Mouse (Mus musculus): ENCODE results near the gene Syt1.

Syt1 gene

DNA sequence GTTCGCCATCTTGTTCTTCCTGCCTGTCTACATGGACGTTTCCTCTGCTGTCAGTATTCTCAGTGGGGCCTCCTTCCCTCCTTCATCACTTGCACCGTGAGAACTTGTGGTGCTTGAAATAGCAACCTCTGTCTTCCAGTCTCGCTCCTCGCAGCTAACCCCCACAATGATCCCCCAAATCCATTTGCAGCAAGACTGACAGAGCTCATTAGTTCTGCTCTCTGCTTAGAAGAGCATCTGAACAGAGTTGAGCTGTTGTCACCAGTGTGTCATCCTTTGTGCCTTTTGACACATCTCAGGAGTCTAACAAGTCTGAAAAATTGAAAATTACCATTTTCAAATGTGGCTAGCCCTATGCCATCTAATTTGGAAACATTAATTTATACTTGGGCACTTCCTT is 372.7 kb downstream of the Syt1 start:
- DNase-seq (ENCODE audit: low spot score): no peak

GRCm38 (mm10) chr10:108636086-108636485 is 374.7 kb downstream of the Syt1 start:
- no peak for DNase-seq (ENCODE audit: low spot score)

DNA sequence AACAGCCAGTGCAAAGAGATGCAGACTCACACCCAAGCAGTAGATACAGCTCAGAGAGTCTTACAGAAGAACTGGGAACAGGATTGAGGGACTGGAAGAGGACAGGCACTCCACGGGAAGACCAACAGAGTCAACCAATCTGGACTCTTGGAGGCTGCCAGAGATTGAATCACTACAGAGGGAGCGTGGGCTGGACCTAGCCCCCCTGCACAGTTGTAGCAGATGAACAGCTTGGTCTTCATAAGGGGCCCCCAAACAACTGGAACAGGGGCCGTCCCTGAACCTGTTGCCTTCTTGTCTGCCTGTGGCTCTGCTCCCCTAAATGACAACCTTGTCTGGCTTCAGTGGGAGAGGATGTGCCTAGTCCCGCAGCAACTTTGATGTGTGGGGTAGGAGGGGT is 375.2 kb downstream of the Syt1 start:
- no peak for DNase-seq (ENCODE audit: low spot score)

DNA sequence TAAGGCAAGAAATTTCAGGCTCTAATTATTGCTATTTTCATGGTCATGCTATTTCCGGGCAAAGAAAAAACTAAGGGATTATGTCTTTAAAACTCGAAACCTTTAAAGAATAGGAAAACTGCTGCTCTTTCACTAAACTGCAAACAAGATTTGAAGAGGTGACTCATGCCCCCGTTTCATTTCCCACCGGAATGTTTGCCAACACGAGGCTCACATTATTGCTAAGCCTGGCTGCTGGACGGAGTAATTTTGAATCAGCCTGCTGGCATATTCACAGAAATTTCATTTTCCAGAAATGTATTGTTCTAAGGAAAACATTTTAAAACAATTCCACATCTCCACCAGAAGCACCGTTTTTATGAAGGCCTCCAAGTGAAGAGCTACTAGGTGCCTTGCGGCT is 379.9 kb downstream of the Syt1 start:
- no peak for DNase-seq (ENCODE audit: low spot score)

- DNase-seq (ENCODE audit: low spot score): no peak
Measured at GRCm38 (mm10) chr10:108626404-108626803, 384.4 kb downstream of the Syt1 start.

DNA sequence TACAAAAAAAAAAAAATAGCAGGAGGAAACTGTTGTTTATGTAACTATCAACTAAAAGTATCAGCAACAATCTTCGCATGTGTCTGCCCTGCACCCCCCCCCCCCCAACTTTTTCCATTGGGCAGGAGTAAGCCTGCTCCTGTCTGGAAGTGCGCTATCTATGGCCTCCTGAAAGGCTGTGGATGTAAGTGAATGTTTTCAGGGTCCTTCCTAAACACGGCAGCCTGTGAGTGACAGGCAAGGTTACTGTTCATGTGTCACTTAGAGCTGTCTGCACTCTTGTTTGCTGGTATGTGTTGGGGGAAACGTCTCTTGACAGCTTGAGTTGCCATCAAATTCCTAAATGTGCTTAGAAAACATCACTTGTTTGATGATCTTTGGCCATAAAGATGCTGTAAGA is 387.8 kb downstream of the Syt1 start:
- DNase-seq (ENCODE audit: low spot score): no peak

- no peak for DNase-seq (ENCODE audit: low spot score)
Measured at GRCm38 (mm10) chr10:108619861-108620260, 390.9 kb downstream of the Syt1 start.

- DNase-seq (ENCODE audit: low spot score): no peak
Measured at GRCm38 (mm10) chr10:108619217-108619616, 391.6 kb downstream of the Syt1 start.

DNA sequence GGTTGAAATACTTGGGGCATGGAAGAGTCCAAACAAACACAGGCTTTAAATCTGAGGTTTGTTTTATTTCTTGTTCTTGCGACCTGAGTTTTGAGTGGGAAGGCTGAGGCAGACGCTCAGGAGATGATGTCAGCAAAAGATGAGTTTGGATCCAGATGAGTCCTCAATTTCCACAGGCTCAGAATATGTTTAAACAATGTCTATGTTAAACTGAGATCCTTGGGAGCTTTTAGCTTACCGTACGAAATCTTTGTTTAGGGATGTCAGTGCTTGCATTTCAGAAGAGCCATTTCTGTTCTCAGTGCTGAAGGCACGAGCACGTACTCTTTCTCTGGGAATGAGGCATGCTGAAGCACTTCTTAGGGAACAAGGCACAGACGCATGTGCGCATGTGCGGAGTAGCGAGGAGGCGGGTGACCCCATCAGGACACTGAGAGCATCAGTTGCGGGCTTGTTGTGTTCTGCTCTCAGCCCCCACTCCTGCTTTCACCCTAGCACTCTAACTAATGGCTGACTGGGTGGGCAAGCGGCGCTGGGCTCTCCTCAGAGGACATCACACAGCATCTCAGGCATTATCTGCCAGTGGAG is 400.6 kb downstream of the Syt1 start:
- no peak for DNase-seq (ENCODE audit: low spot score)

DNA sequence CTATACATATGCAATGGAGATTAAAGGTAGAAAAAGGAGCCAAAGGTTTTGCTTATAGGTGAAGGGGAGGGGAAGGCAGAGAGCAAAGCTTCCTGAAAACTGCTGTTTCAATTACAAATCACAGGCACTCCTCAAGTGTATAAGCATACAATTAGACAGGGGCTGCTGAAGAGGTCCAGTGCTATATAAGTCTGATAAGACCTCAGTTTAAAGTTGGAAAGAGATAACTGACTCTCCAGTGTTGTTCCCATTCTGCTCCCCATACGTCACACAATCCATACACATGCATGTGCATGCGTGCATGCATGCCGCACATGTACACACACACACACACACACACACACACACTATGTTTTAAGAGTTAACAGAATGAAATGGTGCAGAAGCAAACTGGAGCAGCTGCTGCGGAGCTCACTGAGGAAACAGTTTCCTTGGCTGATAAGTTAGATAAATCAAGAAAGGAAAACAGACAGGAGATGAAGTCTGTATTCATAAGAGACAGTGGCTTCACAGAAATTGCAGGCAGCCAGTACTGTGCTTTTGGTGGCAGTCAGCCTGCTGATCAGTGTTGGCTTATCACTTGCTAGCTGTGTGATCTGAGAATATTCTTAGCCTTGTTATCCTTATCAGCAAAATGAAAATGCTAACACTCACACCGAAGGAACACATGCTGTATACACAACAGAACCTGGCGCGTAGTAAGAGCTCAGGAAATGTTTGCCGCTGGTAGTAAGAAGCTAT is 408.9 kb downstream of the Syt1 start:
- no peak for DNase-seq (ENCODE audit: low spot score)

DNA sequence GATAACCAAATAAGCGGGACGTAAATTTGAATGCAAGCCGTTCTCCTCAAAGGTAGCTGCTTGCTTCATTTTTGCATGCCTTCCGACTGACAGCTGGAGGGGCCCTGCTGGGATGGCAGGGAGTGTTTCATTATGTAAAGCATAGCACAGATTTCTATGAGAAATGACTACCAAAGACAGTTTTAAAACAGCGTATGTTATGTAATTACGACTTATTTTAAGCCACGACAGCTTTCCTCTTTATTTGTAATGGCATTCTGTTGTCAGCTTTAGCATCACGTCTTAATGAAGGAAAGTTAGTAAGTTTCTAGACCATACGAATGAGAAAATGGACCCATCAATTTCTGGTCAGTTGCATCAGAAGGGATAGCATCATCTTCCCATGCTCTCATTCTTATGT is 410.1 kb downstream of the Syt1 start:
- no peak for DNase-seq (ENCODE audit: low spot score)

DNA sequence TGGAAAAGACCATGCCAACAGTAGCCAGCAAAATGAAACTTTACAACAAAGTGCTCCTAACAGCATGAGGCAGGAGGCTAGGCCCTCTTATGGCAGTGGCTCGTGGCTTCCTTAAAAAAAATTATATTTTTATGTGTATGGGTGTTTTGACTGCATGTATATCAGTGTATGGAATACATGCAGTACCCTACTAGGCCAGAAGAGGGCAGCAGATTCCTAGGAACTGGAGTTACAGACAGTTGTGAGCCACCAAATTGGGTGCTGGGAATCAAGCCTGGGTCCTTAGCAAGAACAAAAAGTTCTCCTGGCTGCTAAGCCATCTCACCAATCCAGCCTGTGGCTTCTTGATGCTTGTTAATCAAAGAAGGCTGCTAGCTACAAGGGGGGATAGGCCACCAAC is 413.4 kb downstream of the Syt1 start:
- no peak for DNase-seq (ENCODE audit: low spot score)

DNA sequence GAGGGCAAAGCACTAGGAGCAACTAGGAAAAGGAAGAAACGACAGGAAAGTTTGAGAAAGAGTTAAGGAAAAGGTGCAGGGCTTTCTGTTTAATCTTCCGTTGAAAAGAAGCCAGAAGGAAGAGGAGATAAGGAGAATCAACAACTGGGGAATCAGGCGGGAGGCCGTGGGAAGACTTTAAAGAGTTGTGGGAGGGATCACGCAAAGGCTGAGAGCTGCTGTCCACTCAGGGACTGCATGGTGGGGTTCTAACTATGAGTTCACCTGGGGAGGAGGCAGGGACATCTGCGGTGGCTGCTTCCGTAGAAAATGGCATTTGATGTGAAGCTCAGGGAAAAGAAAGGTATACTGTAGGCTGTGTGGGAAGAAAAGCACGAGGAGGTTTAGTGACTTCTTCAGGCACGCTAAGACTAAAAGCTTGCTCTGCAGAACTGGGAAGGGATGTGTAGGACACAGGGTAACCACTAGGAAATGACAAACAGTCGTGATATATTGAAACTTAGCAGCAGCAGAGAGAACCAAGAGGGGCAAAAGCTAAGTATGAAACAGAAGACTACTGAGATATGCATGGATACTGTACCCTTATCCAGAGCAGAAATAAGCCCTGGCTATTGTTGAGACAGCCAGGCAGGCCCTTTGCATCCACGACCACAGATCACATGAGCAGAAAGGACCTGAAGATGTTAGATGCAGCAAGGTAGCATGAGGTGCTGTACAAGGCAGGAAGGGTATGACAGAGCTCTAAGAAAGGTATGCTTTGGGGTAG is 414.4 kb downstream of the Syt1 start:
- no peak for DNase-seq (ENCODE audit: low spot score)

DNA sequence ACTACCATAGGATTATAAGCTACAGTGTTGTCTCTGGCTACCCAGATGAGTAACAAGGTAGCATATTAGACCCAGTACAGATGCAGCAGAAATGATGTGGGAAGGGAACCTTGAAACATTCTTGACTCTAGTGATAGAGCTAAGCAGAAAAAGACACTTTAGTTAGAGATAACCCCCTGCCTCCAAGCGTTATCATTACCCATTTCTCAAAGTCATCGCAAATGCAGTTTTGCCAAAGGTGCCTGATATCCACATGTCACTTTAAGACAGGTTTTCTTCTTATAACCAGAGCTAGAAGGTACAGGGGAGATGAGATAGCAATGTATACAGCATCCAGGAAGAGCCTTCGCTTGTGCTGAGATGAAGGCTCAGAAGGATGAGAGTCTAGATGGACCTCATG is 421.4 kb downstream of the Syt1 start:
- DNase-seq (ENCODE audit: low spot score): no peak

GRCm38 (mm10) chr10:108588924-108589323 is 421.9 kb downstream of the Syt1 start:
- DNase-seq (ENCODE audit: low spot score): no peak

DNA sequence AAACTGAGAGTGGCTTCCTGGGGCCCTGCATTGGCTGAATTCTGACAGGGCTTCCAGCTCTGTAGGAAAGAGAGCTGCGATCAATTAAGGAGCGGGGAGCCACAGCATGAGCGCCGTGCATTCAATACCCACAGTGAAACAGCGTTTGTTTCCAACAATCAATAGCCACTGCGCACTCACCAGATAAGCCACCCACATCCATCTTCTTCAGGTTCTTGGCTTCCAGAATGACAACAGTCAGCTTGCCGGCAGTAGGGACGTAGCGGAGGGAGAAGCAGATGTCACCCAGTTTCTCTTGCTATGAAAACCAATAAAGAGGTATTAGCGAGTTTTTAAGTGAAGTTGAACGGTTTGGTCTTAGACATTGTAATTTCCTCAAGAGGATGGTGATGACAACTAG is 427.1 kb downstream of the Syt1 start:
- no peak for DNase-seq (ENCODE audit: low spot score)

- DNase-seq (ENCODE audit: low spot score): no peak
Measured at GRCm38 (mm10) chr10:108582397-108582730, 428.4 kb downstream of the Syt1 start.

DNA sequence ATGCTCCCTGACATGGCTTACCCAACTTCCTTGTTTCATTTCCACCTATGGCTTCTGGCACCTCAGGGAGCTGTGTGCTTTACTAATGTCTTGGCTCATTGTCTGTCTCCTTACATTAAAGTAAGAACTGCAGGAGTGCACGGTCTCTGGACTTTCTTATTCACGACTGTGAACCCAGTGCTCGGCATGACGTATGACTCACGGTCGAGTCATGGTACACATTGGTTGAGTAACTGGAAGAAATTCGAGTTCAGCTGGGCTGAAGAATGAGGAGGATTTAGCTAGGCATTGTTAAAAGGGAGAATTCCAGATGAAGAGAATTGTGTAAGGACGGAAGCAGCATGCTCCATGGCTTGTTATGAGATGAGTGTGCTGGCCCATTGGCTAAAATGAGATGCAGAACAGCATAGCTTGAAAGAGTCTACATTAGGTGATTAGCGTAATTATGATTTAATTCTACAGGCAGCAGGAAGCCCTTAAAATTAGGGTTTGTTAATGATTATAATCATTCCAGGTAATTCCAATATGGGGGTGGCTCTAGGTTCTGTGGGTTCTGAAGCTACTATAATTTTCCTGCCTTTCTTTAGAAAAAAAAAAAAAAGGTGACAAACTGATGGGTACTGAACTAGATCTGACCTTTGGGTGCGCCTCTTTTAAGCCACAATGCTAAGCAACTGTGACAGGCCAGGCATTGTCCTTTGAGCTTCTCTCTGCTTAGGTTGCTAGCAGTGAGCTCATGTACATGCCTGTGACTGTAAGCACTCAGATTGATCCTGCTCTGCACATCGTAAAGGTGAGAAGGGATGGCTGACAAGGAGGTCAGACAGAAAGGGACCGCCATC is 429.0 kb downstream of the Syt1 start:
- no peak for DNase-seq (ENCODE audit: low spot score)

DNA sequence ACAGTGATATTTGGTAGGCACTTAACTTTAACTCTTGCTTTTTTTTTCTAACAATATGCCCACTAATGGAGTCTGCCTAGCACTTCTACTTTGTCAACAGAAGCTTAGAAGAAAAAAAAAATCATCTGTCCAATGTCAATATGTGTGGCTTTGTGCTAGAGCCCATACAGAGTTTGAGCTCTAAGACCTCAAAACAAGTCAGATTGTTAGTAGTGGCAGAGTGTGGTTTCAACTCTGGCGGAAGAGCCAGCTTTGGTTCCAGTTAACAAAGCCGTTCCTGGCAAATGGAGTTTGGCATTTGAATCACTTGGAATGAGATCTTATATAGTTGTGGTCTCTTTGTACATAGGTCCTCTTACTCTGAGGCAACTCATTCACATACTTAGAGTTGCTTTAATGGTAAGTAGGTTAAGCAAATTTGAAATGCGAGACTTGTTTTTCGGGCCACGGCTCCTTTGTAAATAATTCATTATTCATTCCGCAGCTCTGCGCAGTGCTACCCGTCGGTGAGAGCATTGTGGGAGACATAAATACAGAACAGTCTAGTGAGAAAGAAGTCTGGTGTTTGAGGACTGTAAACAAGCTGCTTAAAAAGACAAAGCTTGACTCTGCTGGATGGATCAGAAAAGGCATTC is 429.9 kb downstream of the Syt1 start:
- no peak for DNase-seq (ENCODE audit: low spot score)

DNA sequence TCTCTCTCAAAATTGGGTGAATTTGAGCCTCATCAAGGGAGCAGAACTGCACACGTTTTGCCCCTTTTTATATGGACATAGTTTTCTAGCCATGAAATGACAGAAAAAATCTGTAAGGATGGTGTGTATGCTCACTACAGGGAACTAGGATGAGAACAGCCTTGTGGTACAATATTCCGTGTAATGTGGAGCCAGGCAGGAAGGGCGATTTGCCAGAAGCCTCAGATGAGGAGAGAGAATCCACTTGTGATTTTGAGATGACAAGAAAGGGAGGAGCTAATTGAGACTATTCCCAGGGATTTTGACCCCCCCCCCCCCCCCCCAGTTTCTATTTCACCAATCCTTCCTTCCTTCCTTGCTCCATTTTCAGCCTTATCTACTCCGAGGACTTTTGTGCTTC is 431.4 kb downstream of the Syt1 start:
- DNase-seq (ENCODE audit: low spot score): no peak

- no peak for DNase-seq (ENCODE audit: low spot score)
Measured at GRCm38 (mm10) chr10:108577611-108578010, 433.2 kb downstream of the Syt1 start.

DNA sequence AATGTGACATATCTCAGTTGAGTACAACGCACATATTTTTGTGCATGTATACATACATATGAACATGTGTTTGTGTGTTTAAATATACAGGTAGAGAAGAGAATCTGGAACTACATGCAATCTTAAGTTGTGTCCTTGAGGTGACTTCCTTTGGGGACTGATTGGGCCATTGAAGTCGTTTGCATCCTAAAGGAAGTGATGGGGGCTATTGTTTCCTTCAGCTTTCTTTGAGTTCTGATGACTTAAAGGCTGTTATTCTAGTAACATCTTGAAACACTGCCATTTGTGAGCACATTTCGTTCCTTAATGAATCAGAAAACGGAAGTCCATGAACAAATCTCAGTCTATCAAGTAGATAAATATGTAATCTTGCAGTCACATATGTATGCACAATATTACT is 438.0 kb downstream of the Syt1 start:
- no peak for DNase-seq (ENCODE audit: low spot score)
